Mouse (Mus musculus): ENCODE measurements around the gene Clcn5. TPM values are rescaled to one million over a fixed set of nuclear protein-coding genes. Genes with fewer than 3 reads are reported as not detected.

The Clcn5 gene
- polyA plus RNA-seq, 1 experiment from 2014 or later: 24.9 TPM

DNA sequence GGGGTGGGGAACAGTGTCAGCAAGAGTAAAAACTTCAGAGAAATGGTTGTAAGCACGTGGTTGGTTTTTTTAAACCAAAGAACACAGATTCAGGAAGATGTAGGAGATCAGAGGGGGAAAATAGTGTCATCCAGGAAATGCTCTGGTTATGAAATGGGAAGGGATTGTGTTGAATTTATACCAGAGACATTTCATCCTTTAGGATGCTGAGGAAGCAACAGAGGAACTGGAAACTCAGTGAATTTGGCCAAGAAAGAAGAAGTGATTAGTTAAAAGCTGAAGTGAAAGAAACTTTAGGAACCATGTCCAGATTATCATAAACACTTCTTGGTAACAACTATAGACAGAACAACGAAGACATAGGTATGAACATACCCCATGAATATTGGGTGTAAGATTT lies 26.2 kb downstream of the Clcn5 start:
- H3K4me3 ChIP-seq (ENCODE audit: low read depth, low read length): no peak overlapping the region
- no peak for ATAC-seq (replicated peaks; ENCODE audit: insufficient number of reproducible peaks, low FRiP score, low TSS enrichment)
- no peak overlapping the region for H3K27ac ChIP-seq (ENCODE audit: low read depth, low read length)
- no peaks in the 10 kb centered on the region for H3K9me3 ChIP-seq (replicated peaks; ENCODE audit: control insufficient read depth, low read length)
- H3K27me3 ChIP-seq (ENCODE audit: control insufficient read depth, insufficient read depth, low read length): no peaks in the 10 kb centered on the region
- no peaks in the 10 kb centered on the region for H3K4me1 ChIP-seq (ENCODE audit: control insufficient read depth, insufficient read depth, low read length)
- no peaks in the 10 kb centered on the region for H3K36me3 ChIP-seq (ENCODE audit: control insufficient read depth, insufficient read depth, low read length)
- WGBS (ENCODE audit: insufficient replicate concordance): 62% methylated on average over 2 of the region's 2 CpGs
- H3K9ac ChIP-seq (ENCODE audit: low read depth, low read length): no peak overlapping the region
- H3K4me2 ChIP-seq: no peak overlapping the region

DNA sequence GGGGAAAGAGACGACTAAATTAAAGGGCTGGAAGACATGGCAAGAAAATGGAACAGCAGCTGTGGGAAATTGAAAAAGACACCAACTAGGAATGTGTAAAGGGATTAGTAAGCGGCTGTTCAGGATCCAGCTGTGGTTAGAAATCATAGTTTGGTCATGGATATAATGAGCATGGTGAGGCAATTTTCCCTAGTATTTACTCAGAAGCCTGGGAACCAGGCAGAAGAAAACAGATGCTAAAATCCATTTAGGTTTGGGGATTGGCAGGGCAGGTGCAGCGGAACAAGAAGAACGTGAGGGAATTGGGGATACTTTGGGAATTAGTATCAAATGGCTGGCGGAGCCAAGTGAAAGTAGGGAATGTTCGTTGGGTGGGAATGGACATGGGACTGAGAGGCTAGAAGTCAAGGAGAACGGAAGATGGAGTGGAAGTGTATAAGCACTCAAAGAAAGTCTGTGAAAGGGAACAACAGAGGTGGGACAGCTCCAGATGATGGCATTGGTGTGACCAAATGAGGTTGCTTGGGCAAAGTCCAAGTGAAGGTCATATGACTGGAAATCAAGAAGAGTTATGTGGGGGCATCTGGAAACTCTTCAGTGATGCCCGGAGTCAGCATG lies 26.9 kb downstream of the Clcn5 start:
- H3K9me3 ChIP-seq (replicated peaks; ENCODE audit: control insufficient read depth, low read length): no peaks in the 10 kb centered on the region
- no peak overlapping the region for H3K9ac ChIP-seq (ENCODE audit: low read depth, low read length)
- no peaks in the 10 kb centered on the region for H3K36me3 ChIP-seq (ENCODE audit: control insufficient read depth, insufficient read depth, low read length)
- no peaks in the 10 kb centered on the region for H3K4me1 ChIP-seq (ENCODE audit: control insufficient read depth, insufficient read depth, low read length)
- no peak overlapping the region for H3K27ac ChIP-seq (ENCODE audit: low read depth, low read length)
- no peak overlapping the region for H3K4me2 ChIP-seq
- no peak for ATAC-seq (replicated peaks; ENCODE audit: insufficient number of reproducible peaks, low FRiP score, low TSS enrichment)
- no peaks in the 10 kb centered on the region for H3K27me3 ChIP-seq (ENCODE audit: control insufficient read depth, insufficient read depth, low read length)
- 87% methylated on average over 8 of the region's 8 CpGs for WGBS (ENCODE audit: insufficient replicate concordance)
- H3K4me3 ChIP-seq (ENCODE audit: low read depth, low read length): no peak overlapping the region

DNA sequence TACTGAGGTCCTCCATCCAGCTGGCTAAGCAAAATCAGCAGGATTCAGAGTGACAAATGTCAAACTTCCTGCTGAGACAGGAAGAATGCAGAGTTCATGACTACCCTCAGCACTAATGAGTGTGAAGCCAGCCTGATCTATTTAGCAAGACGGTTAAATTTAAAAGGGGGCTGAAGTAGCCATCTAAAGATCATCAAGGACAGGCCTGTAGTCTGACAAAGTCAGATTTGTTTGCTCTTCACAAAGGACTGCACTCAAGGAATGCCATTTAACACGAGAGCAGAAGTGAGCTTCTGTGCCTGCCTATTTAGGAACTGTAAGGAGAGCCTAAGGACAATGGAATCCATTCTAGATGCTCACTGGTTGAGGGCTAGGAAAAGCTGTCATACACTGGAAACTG lies 30.2 kb downstream of the Clcn5 start:
- Histone ChIP-seq H3K4me2 (no peak overlapping the region), H3K4me3 (ENCODE audit: low read depth, low read length) (no peak overlapping the region), H3K27me3 (ENCODE audit: control insufficient read depth, insufficient read depth, low read length) (no peaks in the 10 kb centered on the region), H3K9ac (ENCODE audit: low read depth, low read length) (no peak overlapping the region), H3K36me3 (ENCODE audit: control insufficient read depth, insufficient read depth, low read length) (no peaks in the 10 kb centered on the region), H3K9me3 (replicated peaks; ENCODE audit: control insufficient read depth, low read length) (no peaks in the 10 kb centered on the region), H3K4me1 (ENCODE audit: control insufficient read depth, insufficient read depth, low read length) (no peaks in the 10 kb centered on the region), H3K27ac (ENCODE audit: low read depth, low read length) (no peak overlapping the region)
- no peak for ATAC-seq (replicated peaks; ENCODE audit: insufficient number of reproducible peaks, low FRiP score, low TSS enrichment)
- WGBS (ENCODE audit: insufficient replicate concordance): 22% methylated on average over 2 of the region's 2 CpGs

DNA sequence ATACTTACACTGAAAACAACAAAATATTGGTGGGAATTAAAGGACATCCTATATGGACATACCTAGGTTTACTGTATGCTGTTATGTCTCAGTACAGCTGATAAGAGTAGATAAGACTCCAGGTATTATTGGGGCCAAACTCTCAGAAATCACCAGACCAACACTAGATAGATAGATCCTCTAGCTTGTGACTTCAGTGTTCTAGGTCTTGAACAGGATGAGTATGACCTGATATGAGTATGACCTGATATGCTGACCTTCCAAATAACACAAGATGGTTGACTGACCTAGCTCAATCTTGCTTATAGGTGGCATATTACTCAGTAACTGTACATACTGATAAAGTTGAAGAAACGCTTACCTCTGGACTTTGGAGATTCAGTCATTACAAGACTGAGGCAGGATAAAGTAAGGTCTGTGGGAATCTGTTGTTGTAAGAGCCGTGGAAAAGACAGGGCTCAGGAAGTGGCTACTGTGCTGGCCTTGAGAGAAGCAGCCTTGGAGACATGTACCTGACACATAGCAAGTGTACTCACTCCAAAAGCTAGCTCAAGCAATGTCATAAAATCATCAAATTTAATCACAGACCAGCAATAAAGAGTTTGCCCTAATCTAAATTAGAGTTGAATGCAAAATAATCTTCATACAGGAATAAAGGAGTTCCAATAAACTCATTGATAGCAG lies 32.0 kb downstream of the Clcn5 start:
- Histone ChIP-seq H3K4me1 (ENCODE audit: control insufficient read depth, insufficient read depth, low read length) (no peaks in the 10 kb centered on the region), H3K9ac (ENCODE audit: low read depth, low read length) (no peak overlapping the region), H3K9me3 (replicated peaks; ENCODE audit: control insufficient read depth, low read length) (no peaks in the 10 kb centered on the region), H3K4me2 (no peak overlapping the region), H3K27me3 (ENCODE audit: control insufficient read depth, insufficient read depth, low read length) (no peaks in the 10 kb centered on the region), H3K36me3 (ENCODE audit: control insufficient read depth, insufficient read depth, low read length) (no peaks in the 10 kb centered on the region), H3K4me3 (ENCODE audit: low read depth, low read length) (no peak overlapping the region), H3K27ac (ENCODE audit: low read depth, low read length) (no peak overlapping the region)
- ATAC-seq (replicated peaks; ENCODE audit: insufficient number of reproducible peaks, low FRiP score, low TSS enrichment): no peak
- WGBS (ENCODE audit: insufficient replicate concordance): 86% methylated on average over 2 of the region's 2 CpGs

DNA sequence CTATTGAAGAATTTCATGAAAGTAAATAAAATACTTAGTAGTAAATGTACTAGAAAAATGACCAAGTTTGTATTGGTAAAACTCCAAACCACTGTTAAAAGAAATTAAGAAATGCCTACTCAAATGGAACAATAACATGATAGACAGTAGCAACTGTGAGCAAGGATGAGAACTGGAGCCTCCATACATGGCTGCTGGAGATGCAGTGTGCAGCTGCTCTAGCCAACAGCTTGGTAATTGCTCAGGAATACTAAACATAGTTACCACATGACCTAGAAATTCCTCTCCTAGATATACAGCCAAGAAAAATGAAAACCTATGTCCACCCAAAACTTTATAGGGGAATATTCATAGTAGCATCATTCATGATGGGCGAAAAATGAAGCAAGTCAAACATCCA lies 36.5 kb downstream of the Clcn5 start:
- no peaks in the 10 kb centered on the region for H3K9me3 ChIP-seq (replicated peaks; ENCODE audit: control insufficient read depth, low read length)
- H3K36me3 ChIP-seq (ENCODE audit: control insufficient read depth, insufficient read depth, low read length): no peaks in the 10 kb centered on the region
- no peak overlapping the region for H3K4me3 ChIP-seq (ENCODE audit: low read depth, low read length)
- no peaks in the 10 kb centered on the region for H3K27me3 ChIP-seq (ENCODE audit: control insufficient read depth, insufficient read depth, low read length)
- no peak for ATAC-seq (replicated peaks; ENCODE audit: insufficient number of reproducible peaks, low FRiP score, low TSS enrichment)
- H3K9ac ChIP-seq (ENCODE audit: low read depth, low read length): no peak overlapping the region
- 85% methylated on average over 1 of the region's 1 CpGs for WGBS (ENCODE audit: insufficient replicate concordance)
- H3K4me1 ChIP-seq (ENCODE audit: control insufficient read depth, insufficient read depth, low read length): no peaks in the 10 kb centered on the region
- no peak overlapping the region for H3K27ac ChIP-seq (ENCODE audit: low read depth, low read length)
- H3K4me2 ChIP-seq: no peak overlapping the region

DNA sequence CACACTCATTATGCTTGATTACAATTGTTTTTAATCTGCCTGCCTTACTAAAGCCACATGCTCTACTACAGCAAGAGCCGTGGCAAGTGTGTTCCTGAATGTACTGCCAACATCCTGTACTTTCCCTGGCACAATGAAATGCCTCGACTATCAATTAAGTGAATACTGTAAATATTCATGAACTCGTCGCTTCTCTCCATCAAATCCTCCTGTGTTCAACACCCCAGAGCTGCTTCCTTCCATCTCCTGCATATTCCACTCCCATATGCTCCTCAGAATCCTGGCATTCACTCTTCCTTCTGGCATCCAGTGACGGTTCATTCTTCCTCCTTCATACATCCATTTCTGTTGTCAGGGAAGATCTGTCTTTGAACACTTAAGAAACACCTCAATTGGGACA lies 39.4 kb downstream of the Clcn5 start:
- Histone ChIP-seq H3K27me3 (ENCODE audit: control insufficient read depth, insufficient read depth, low read length) (no peaks in the 10 kb centered on the region), H3K4me3 (ENCODE audit: low read depth, low read length) (no peak overlapping the region), H3K9ac (ENCODE audit: low read depth, low read length) (no peak overlapping the region), H3K27ac (ENCODE audit: low read depth, low read length) (no peak overlapping the region), H3K4me1 (ENCODE audit: control insufficient read depth, insufficient read depth, low read length) (no peaks in the 10 kb centered on the region), H3K9me3 (replicated peaks; ENCODE audit: control insufficient read depth, low read length) (no peaks in the 10 kb centered on the region), H3K36me3 (ENCODE audit: control insufficient read depth, insufficient read depth, low read length) (no peaks in the 10 kb centered on the region), H3K4me2 (no peak overlapping the region)
- no peak for ATAC-seq (replicated peaks; ENCODE audit: insufficient number of reproducible peaks, low FRiP score, low TSS enrichment)
- WGBS (ENCODE audit: insufficient replicate concordance): 73% methylated on average over 5 of the region's 5 CpGs

DNA sequence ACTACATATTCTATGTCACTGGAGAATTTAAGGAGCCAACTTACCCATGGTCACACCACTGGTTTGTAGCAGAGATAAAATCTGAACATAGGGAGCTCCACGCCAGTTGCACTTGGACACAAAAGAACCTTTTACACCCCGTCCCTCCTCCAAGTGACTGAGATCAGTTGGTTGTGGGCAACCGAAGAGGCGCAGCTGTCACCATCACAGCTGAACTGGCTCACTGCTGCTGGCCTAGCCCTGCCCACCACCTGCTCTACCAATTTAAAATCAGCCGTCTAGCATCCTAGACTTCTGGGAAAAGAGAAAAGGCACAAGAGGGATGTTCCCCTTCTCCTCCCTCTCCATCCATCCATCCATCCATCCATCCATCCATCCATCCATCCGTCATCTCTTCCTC lies 42.6 kb downstream of the Clcn5 start:
- no peak overlapping the region for H3K27ac ChIP-seq (ENCODE audit: low read depth, low read length)
- H3K4me1 ChIP-seq (ENCODE audit: control insufficient read depth, insufficient read depth, low read length): no peaks in the 10 kb centered on the region
- H3K27me3 ChIP-seq (ENCODE audit: control insufficient read depth, insufficient read depth, low read length): no peaks in the 10 kb centered on the region
- 76% methylated on average over 6 of the region's 6 CpGs for WGBS (ENCODE audit: insufficient replicate concordance)
- no peak overlapping the region for H3K4me3 ChIP-seq (ENCODE audit: low read depth, low read length)
- H3K9me3 ChIP-seq (replicated peaks; ENCODE audit: control insufficient read depth, low read length): no peaks in the 10 kb centered on the region
- no peak overlapping the region for H3K9ac ChIP-seq (ENCODE audit: low read depth, low read length)
- no peak for ATAC-seq (replicated peaks; ENCODE audit: insufficient number of reproducible peaks, low FRiP score, low TSS enrichment)
- no peaks in the 10 kb centered on the region for H3K36me3 ChIP-seq (ENCODE audit: control insufficient read depth, insufficient read depth, low read length)
- H3K4me2 ChIP-seq: no peak overlapping the region

DNA sequence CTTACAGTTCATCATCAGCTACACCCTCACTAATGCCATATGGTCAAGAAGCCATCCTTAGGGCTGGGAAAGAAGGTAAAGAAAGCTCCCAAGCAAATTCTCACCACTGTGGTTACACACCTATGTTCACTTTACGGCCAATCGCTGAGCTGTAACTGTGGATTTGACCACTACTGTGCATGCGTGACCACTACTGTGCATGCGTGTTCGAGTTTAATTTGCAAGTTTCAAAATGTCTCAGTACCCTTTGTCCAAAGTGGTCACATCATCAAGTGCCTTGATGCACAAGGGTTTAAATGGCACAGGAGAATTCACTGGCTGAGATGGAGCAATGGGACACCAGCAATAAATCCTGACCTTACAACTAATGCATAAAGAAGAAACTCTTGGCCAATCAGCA lies 58.0 kb downstream of the Clcn5 start:
- 91% methylated on average over 5 of the region's 5 CpGs for WGBS (ENCODE audit: insufficient replicate concordance)
- no peak overlapping the region for H3K27ac ChIP-seq (ENCODE audit: low read depth, low read length)
- no peak for ATAC-seq (replicated peaks; ENCODE audit: insufficient number of reproducible peaks, low FRiP score, low TSS enrichment)

More for the DNA sequence above, 58.0 kb downstream of the Clcn5 start:
- Histone ChIP-seq H3K4me2 (no peak overlapping the region), H3K4me3 (ENCODE audit: low read depth, low read length) (no peak overlapping the region), H3K4me1 (ENCODE audit: control insufficient read depth, insufficient read depth, low read length) (no peaks in the 10 kb centered on the region), H3K9ac (ENCODE audit: low read depth, low read length) (no peak overlapping the region), H3K9me3 (replicated peaks; ENCODE audit: control insufficient read depth, low read length) (no peaks in the 10 kb centered on the region), H3K36me3 (ENCODE audit: control insufficient read depth, insufficient read depth, low read length) (no peaks in the 10 kb centered on the region), H3K27me3 (ENCODE audit: control insufficient read depth, insufficient read depth, low read length) (no peaks in the 10 kb centered on the region)

Data from heart, embryonic 11.5 days (tissue).